Mouse (Mus musculus) MN1 (cell line): ENCODE measurements around the gene Slco2a1.
"Not testable (repeated sequence)": the region's sequence is repeated elsewhere in the genome, so short reads cannot be mapped to it uniquely, and the experiment has no call there.

Source experiments
- DNase-seq: peaks from one replicate; pipeline ENCODE4 v3.0.0-alpha.2; 2016; ENCODE audit warnings: low spot score

The Slco2a1 gene

GRCm38 (mm10) chr9:103083405-103083804 lies 94.9 kb downstream of the Slco2a1 start:
- DNase-seq, result no peak

- DNase-seq, result no peak
Measured at GRCm38 (mm10) chr9:103086736-103087135, 98.2 kb downstream of the Slco2a1 start.

- DNase-seq, result no peak
Measured at GRCm38 (mm10) chr9:103087301-103087700, 98.8 kb downstream of the Slco2a1 start.

- DNase-seq, result no peak
Measured at GRCm38 (mm10) chr9:103088661-103089060, 100.1 kb downstream of the Slco2a1 start.

GRCm38 (mm10) chr9:103090116-103090875 lies 101.8 kb downstream of the Slco2a1 start:
- no peak for DNase-seq

- no peak for DNase-seq
Measured at GRCm38 (mm10) chr9:103091039-103091883, 102.7 kb downstream of the Slco2a1 start.

GRCm38 (mm10) chr9:103092248-103092647 lies 103.7 kb downstream of the Slco2a1 start:
- peak; percentile 55 for DNase-seq

- no peak for DNase-seq
Measured at GRCm38 (mm10) chr9:103093681-103094080, 105.2 kb downstream of the Slco2a1 start.

- DNase-seq, result not testable (repeated sequence)
Measured at GRCm38 (mm10) chr9:103108341-103108798, 119.9 kb downstream of the Slco2a1 start.

- DNase-seq, result no peak
Measured at GRCm38 (mm10) chr9:103108943-103109670, 120.6 kb downstream of the Slco2a1 start.

- DNase-seq, result no peak
Measured at GRCm38 (mm10) chr9:103109911-103110310, 121.4 kb downstream of the Slco2a1 start.

- no peak for DNase-seq
Measured at GRCm38 (mm10) chr9:103110727-103111501, 122.4 kb downstream of the Slco2a1 start.

- DNase-seq, result peak; percentile 21
Measured at GRCm38 (mm10) chr9:103111621-103112470, 123.3 kb downstream of the Slco2a1 start, which contains the start of gene Rab6b. TSS of gene Rab6b (plus strand) at chr9:103111787.

- DNase-seq, result no peak
Measured at GRCm38 (mm10) chr9:103112471-103113271, 124.2 kb downstream of the Slco2a1 start.

- DNase-seq, result no peak
Measured at GRCm38 (mm10) chr9:103113351-103113750, 124.8 kb downstream of the Slco2a1 start.

GRCm38 (mm10) chr9:103114326-103114725 lies 125.8 kb downstream of the Slco2a1 start:
- DNase-seq, result no peak

GRCm38 (mm10) chr9:103114901-103115300 lies 126.4 kb downstream of the Slco2a1 start:
- no peak for DNase-seq

- no peak for DNase-seq
Measured at GRCm38 (mm10) chr9:103116941-103117340, 128.4 kb downstream of the Slco2a1 start.

- peak; percentile 15 for DNase-seq
Measured at GRCm38 (mm10) chr9:103117495-103117894, 129.0 kb downstream of the Slco2a1 start.

- no peak for DNase-seq
Measured at GRCm38 (mm10) chr9:103117951-103118350, 129.4 kb downstream of the Slco2a1 start.
